Mouse (Mus musculus) MEL (cell line): ENCODE results near the gene Aspn. TPM values are rescaled to one million over a fixed set of nuclear protein-coding genes. Genes with fewer than 3 reads are reported as not detected.

Source experiments
- DNase-seq: peaks from one replicate; pipeline ENCODE4 v3.0.0; 2011; ENCODE audit warnings: low read depth, low spot score
- H3K27ac ChIP-seq: 2 replicates; pipeline ENCODE4 v1.5.1; 2012; ENCODE audit warnings: low read depth, mild to moderate bottlenecking, control low read depth, low read length, moderate library complexity; ENCODE audit not compliant: control insufficient read depth
- H3K27me3 ChIP-seq, 2 experiments: fragments of 150-350 bp in 1 of 2; sonication (generic) in 1 of 2; 2 replicates each; pipeline ENCODE4 v1.6.1; 2012; ENCODE audit warnings: low read length in 2 of 2, mild to moderate bottlenecking in 2 of 2, improper control_type of control experiment in 1 of 2, moderate library complexity in 1 of 2; ENCODE audit not compliant: insufficient read depth in 2 of 2, control insufficient read depth in 1 of 2
- H3K36me3 ChIP-seq, 2 experiments: 2 replicates each; pipeline ENCODE4 v1.6.1; 2012 to 2014; ENCODE audit warnings: low read length in 2 of 2, improper control_type of control experiment in 1 of 2, inconsistent platforms in 1 of 2, mild to moderate bottlenecking in 1 of 2; ENCODE audit not compliant: insufficient read depth in 2 of 2, control insufficient read depth in 1 of 2
- H3K4me1 ChIP-seq, 2 experiments: fragments of 150-350 bp in 1 of 2; sonication (generic) in 1 of 2; 2 replicates each; pipeline ENCODE4 v1.6.1; 2012; ENCODE audit warnings: low read length in 2 of 2, improper control_type of control experiment in 1 of 2, mild to moderate bottlenecking in 1 of 2; ENCODE audit not compliant: insufficient read depth in 2 of 2, control insufficient read depth in 1 of 2
- H3K4me3 ChIP-seq, 2 experiments: fragments of 150-350 bp in 1 of 2; sonication (generic) in 1 of 2; 2 replicates each; pipeline ENCODE4 v1.5.1; 2012; ENCODE audit warnings: low read depth in 2 of 2, low read length in 2 of 2, mild to moderate bottlenecking in 2 of 2, moderate library complexity in 2 of 2, control low read depth in 1 of 2, improper control_type of control experiment in 1 of 2; ENCODE audit not compliant: control insufficient read depth in 1 of 2, insufficient read depth in 1 of 2
- H3K79me2 ChIP-seq: 2 replicates; pipeline ENCODE4 v1.6.1; 2012; ENCODE audit warnings: mild to moderate bottlenecking, low read length, moderate library complexity; ENCODE audit not compliant: control insufficient read depth, poor library complexity, insufficient read depth
- H3K9ac ChIP-seq: 2 replicates; pipeline ENCODE4 v1.6.1; 2012; ENCODE audit warnings: low read depth, mild to moderate bottlenecking, control low read depth, low read length, moderate library complexity; ENCODE audit not compliant: control insufficient read depth, poor library complexity, severe bottlenecking
- H3K9me3 ChIP-seq: fragments of 150-350 bp; sonication (generic); replicated peaks from 2 replicates; pipeline ENCODE4 v1.6.1; 2012; ENCODE audit warnings: mild to moderate bottlenecking, low read length, improper control_type of control experiment, moderate library complexity; ENCODE audit not compliant: insufficient read depth
- CHD1 ChIP-seq: IDR thresholded peaks from 2 replicates; pipeline ENCODE4 v1.6.1; 2012; ENCODE audit warnings: low read depth, mild to moderate bottlenecking, inconsistent platforms, low read length, improper control_type of control experiment
- E2F4 ChIP-seq: IDR thresholded peaks from 2 replicates; pipeline ENCODE4 v1.6.1; 2011; ENCODE audit warnings: low read depth, low read length, improper control_type of control experiment, borderline replicate concordance
- ELF1 ChIP-seq: IDR thresholded peaks from 2 replicates; pipeline ENCODE4 v1.6.1; 2014; ENCODE audit warnings: low read depth, mild to moderate bottlenecking, inconsistent platforms, low read length, improper control_type of control experiment, moderate library complexity
- EP300 ChIP-seq, 2 experiments: IDR thresholded peaks; 2 replicates each; pipeline ENCODE4 v1.6.1; 2011; ENCODE audit warnings: improper control_type of control experiment in 2 of 2, low read length in 2 of 2, low read depth in 1 of 2, mild to moderate bottlenecking in 1 of 2
- ETS1 ChIP-seq: IDR thresholded peaks from 2 replicates; pipeline ENCODE4 v1.6.1; 2012; ENCODE audit warnings: low read depth, mild to moderate bottlenecking, inconsistent platforms, low read length, improper control_type of control experiment, moderate library complexity
- GABPA ChIP-seq: IDR thresholded peaks from 2 replicates; pipeline ENCODE4 v1.6.1; 2012; ENCODE audit warnings: low read depth, mild to moderate bottlenecking, inconsistent platforms, low read length, improper control_type of control experiment, moderate library complexity
- JUND ChIP-seq: IDR thresholded peaks from 2 replicates; pipeline ENCODE4 v1.6.1; 2011; ENCODE audit warnings: low read depth, mild to moderate bottlenecking, improper control_type of control experiment, low read length
- MAZ ChIP-seq: IDR thresholded peaks from 2 replicates; pipeline ENCODE4 v1.6.1; 2012; ENCODE audit warnings: low read depth, mild to moderate bottlenecking, inconsistent platforms, low read length, improper control_type of control experiment
- MYB ChIP-seq: IDR thresholded peaks from 2 replicates; pipeline ENCODE4 v1.6.1; 2011; ENCODE audit warnings: mild to moderate bottlenecking, low read depth, low read length, improper control_type of control experiment
- POLR2A ChIP-seq, 2 experiments: IDR thresholded peaks; 2 replicates each; pipeline ENCODE4 v1.6.1; 2011 to 2012; ENCODE audit warnings: low read length in 2 of 2, mild to moderate bottlenecking in 2 of 2, control low read depth in 1 of 2, improper control_type of control experiment in 1 of 2, low read depth in 1 of 2, moderate library complexity in 1 of 2; ENCODE audit not compliant: control insufficient read depth in 1 of 2, insufficient read depth in 1 of 2, poor library complexity in 1 of 2
- POLR2AphosphoS2 ChIP-seq: IDR thresholded peaks from 2 replicates; pipeline ENCODE4 v1.6.1; 2011; ENCODE audit warnings: low read length, improper control_type of control experiment
- RAD21 ChIP-seq: IDR thresholded peaks from 2 replicates; pipeline ENCODE4 v1.6.1; 2011; ENCODE audit warnings: mild to moderate bottlenecking, low read depth, low read length, improper control_type of control experiment
- SMC3 ChIP-seq: IDR thresholded peaks from 2 replicates; pipeline ENCODE4 v1.6.1; 2011; ENCODE audit warnings: low read depth, low read length, improper control_type of control experiment
- TBP ChIP-seq: IDR thresholded peaks from 2 replicates; pipeline ENCODE4 v1.8.0; 2011; ENCODE audit warnings: low read depth, low read length, improper control_type of control experiment
- TCF12 ChIP-seq: IDR thresholded peaks from 2 replicates; pipeline ENCODE4 v1.6.1; 2014; ENCODE audit warnings: low read depth, mild to moderate bottlenecking, inconsistent platforms, low read length, improper control_type of control experiment, moderate library complexity
- UBTF ChIP-seq: IDR thresholded peaks from 2 replicates; pipeline ENCODE4 v1.6.1; 2012; ENCODE audit warnings: low read depth, mild to moderate bottlenecking, inconsistent platforms, low read length, improper control_type of control experiment, moderate library complexity, borderline replicate concordance; ENCODE audit not compliant: insufficient read depth
- USF2 ChIP-seq, 2 experiments: IDR thresholded peaks; 2 replicates each; pipeline ENCODE4 v1.6.1; 2011 to 2012; ENCODE audit warnings: improper control_type of control experiment in 2 of 2, low read length in 2 of 2, borderline replicate concordance in 1 of 2, inconsistent platforms in 1 of 2, low read depth in 1 of 2, mild to moderate bottlenecking in 1 of 2; ENCODE audit not compliant: insufficient read depth in 1 of 2
- polyA plus RNA-seq, 2 experiments: library from polyadenylated mRNA; stranded (reverse) in 1 of 2; unstranded in 1 of 2; fragments of >175 nt in 1 of 2; fragments of >200 nt in 1 of 2; gene quantifications; 2 replicates each; pipeline versions ENCODE4 v1.2.1 to v1.2.4; 2012; ENCODE audit warnings: low replicate concordance in 2 of 2, low read depth in 1 of 2; ENCODE audit not compliant: insufficient read length in 2 of 2, insufficient read depth in 1 of 2, missing spikeins in 1 of 2
- total RNA-seq: library from RNA; depleted of rRNA; stranded (reverse); fragments of 300-350 nt; gene quantifications from 2 replicates; pipeline ENCODE4 v1.2.3, GENCODE M21; 2012

Aspn gene
- total and polyA plus RNA-seq, 3 experiments: 0.04 TPM; not detected in 2

GRCm38 (mm10) chr13:49507176-49507575, 37.1 kb upstream of the Aspn start:
- H3K36me3 ChIP-seq: no peaks in the 10 kb centered on the region; a peak in 1 of 4 replicates
- no peak for TF ChIP-seq USF2 (IDR thresholded peaks at IDR 0.05; ENCODE audit: borderline replicate concordance in 1 of 2, insufficient read depth in 1 of 2, low read depth in 1 of 2, low read length in 2 of 2)
- no peak for TF ChIP-seq SMC3
- TF ChIP-seq POLR2AphosphoS2: no peak
- no peak for TF ChIP-seq TBP
- no peak for TF ChIP-seq ETS1
- TF ChIP-seq JUND: no peak
- TF ChIP-seq POLR2A (IDR thresholded peaks at IDR 0.05; ENCODE audit: control insufficient read depth in 1 of 2, insufficient read depth in 1 of 2, low read depth in 1 of 2, low read length in 2 of 2, poor library complexity in 1 of 2): no peak
- no peak for TF ChIP-seq ELF1
- TF ChIP-seq CHD1: no peak
- no peak for TF ChIP-seq RAD21
- no peak for TF ChIP-seq UBTF
- no peak for TF ChIP-seq E2F4
- no peak for TF ChIP-seq MAZ
- H3K79me2 ChIP-seq: no peaks in the 10 kb centered on the region
- H3K27ac ChIP-seq: no peak overlapping the region
- no peak overlapping the region for H3K9ac ChIP-seq
- H3K27me3 ChIP-seq: no peaks in the 10 kb centered on the region
- H3K4me1 ChIP-seq: no peaks in the 10 kb centered on the region
- no peaks in the 10 kb centered on the region for H3K9me3 ChIP-seq
- H3K4me3 ChIP-seq: no peak overlapping the region
- no peak for DNase-seq

GRCm38 (mm10) chr13:49518761-49519160, 25.5 kb upstream of the Aspn start:
- no peaks in the 10 kb centered on the region for H3K4me1 ChIP-seq
- H3K79me2 ChIP-seq: no peaks in the 10 kb centered on the region
- H3K27ac ChIP-seq: no peak overlapping the region
- DNase-seq: peak; percentile 10
- H3K27me3 ChIP-seq: no peaks in the 10 kb centered on the region
- H3K36me3 ChIP-seq: no peaks in the 10 kb centered on the region
- no peak overlapping the region for H3K4me3 ChIP-seq
- TF ChIP-seq GABPA: no peak
- TF ChIP-seq RAD21: no peak
- TF ChIP-seq MYB: no peak
- no peak for TF ChIP-seq TCF12
- no peak for TF ChIP-seq EP300 (IDR thresholded peaks at IDR 0.05; ENCODE audit: low read depth in 1 of 2, low read length in 2 of 2)
- no peak overlapping the region for H3K9ac ChIP-seq
- no peaks in the 10 kb centered on the region for H3K9me3 ChIP-seq
